Mouse (Mus musculus) forebrain, embryonic 15.5 days (tissue): Measurements from ENCODE around the gene Fnip1. TPM values are rescaled to one million over a fixed set of nuclear protein-coding genes. Genes with fewer than 3 reads are reported as not detected.

ENCODE experiments used
- ATAC-seq: fragments of 200-750 bp; cut with Nextera tagmentation; replicated peaks from 2 replicates; pipeline ENCODE4 v1.8.0; 2017; ENCODE audit warnings: mild to moderate bottlenecking, moderate TSS enrichment, moderate library complexity
- H3K27ac ChIP-seq: fragments of 300-500 bp; sonication (generic); replicated peaks from 2 replicates; pipeline ENCODE4 v1.5.1; 2015; ENCODE audit warnings: mild to moderate bottlenecking, inconsistent platforms
- H3K27me3 ChIP-seq: fragments of 300-500 bp; sonication (generic); 2 replicates; pipeline ENCODE4 v1.6.1; 2015; ENCODE audit warnings: inconsistent platforms
- H3K36me3 ChIP-seq: fragments of 300-500 bp; sonication (generic); 2 replicates; pipeline ENCODE4 v1.6.1; 2015; ENCODE audit warnings: mild to moderate bottlenecking, inconsistent platforms
- H3K4me1 ChIP-seq: fragments of 300-500 bp; sonication (generic); 2 replicates; pipeline ENCODE4 v1.6.1; 2015; ENCODE audit warnings: inconsistent platforms
- H3K4me2 ChIP-seq: fragments of 300-500 bp; sonication (generic); replicated peaks from 2 replicates; pipeline ENCODE4 v1.6.1; 2015; ENCODE audit warnings: mild to moderate bottlenecking, inconsistent platforms
- H3K4me3 ChIP-seq: fragments of 300-500 bp; sonication (generic); 2 replicates; pipeline ENCODE4 v1.5.1; 2015; ENCODE audit warnings: mild to moderate bottlenecking, inconsistent platforms
- H3K9ac ChIP-seq: fragments of 300-500 bp; sonication (generic); replicated peaks from 2 replicates; pipeline ENCODE4 v1.6.1; 2015; ENCODE audit warnings: mild to moderate bottlenecking, inconsistent platforms
- H3K9me3 ChIP-seq: fragments of 300-500 bp; sonication (generic); 2 replicates; pipeline ENCODE4 v1.6.1; 2016; ENCODE audit warnings: inconsistent platforms
- WGBS: fragments of 180-500 bp; shearing (Covaris S2); methylation state at CpG from one replicate; pipeline ENCODE4 v1.1.7; 2015; ENCODE audit warnings: mixed read lengths; 5-methylcytosine and 5-hydroxymethylcytosine counted together
- polyA plus RNA-seq: library from polyadenylated mRNA; unstranded; fragments of >200 nt; fragmentation: Nextera tagmentation; extraction: Ambion mirVana; gene quantifications from 2 replicates; pipeline ENCODE4 v1.2.1, GENCODE M21; 2015

Gene Fnip1
- polyA plus RNA-seq, 1 experiment from 2014 or later: 12.5 TPM

- H3K27ac ChIP-seq: no peak overlapping the region
- H3K4me3 ChIP-seq: no peak overlapping the region
- no peak overlapping the region for H3K9ac ChIP-seq
- peaks cover 13% of the 10 kb centered on the region; the same call in 1 of the 2 replicates for H3K36me3 ChIP-seq
- 0 out of 2 replicates have a peak, but pooled peaks cover 3% of the 10 kb centered on the region for H3K9me3 ChIP-seq
- H3K4me2 ChIP-seq: no peak overlapping the region
- WGBS: 95% methylated on average over 4 of the region's 4 CpGs
- H3K4me1 ChIP-seq: no peaks in the 10 kb centered on the region
- no peaks in the 10 kb centered on the region for H3K27me3 ChIP-seq
- ATAC-seq: no peak
These were observed 34.2 kb downstream of the Fnip1 start for GRCm38 (mm10) chr11:54472231-54472630.

DNA sequence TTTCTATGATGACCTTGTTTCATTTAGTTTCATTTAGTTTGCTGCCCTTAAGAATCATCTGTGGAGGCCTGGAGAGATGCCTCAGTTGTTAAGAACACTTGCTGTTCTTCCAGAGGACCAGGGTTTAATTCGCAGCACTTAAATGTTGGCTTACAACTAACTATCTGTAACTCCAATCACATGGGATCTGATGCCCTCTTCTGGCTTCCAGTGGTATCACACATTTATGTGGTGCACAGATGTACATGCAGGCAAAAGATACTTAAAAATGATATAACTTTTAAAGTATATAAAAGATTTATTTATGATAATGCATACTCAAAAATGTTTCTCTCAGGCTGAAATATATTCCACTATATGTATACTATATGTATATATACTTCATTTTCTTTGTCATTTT is 40.4 kb downstream of the Fnip1 start:
- Histone ChIP-seq H3K27ac (no peak overlapping the region), H3K4me2 (no peak overlapping the region), H3K9me3 (no peaks in the 10 kb centered on the region), H3K4me3 (no peak overlapping the region), H3K36me3 (peaks cover 12% of the 10 kb centered on the region), H3K9ac (no peak overlapping the region), H3K27me3 (no peaks in the 10 kb centered on the region), H3K4me1 (no peaks in the 10 kb centered on the region)
- ATAC-seq: no peak
- 84% methylated on average over 1 of the region's 1 CpGs for WGBS

DNA sequence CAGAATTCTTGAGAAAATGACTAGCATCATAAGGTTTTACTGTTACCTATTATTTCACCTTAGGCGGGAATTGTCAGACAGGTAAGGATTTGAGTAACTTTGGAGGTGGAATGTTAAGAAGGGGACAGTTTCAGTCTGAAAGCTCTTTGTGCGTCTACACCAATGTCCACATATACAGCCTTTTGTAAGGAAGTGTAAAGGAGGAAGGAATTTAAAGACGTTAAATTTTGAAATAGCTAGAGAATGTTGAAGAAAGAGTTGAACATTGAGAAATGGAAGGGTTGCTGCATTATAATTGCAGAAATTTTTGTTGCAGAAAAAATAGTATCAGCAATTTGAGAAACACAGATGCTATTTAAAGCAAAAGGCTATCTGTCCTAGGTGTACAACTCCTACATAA is 48.0 kb downstream of the Fnip1 start:
- H3K36me3 ChIP-seq: peaks cover 3% of the 10 kb centered on the region; the same call in 1 of the 2 replicates
- H3K9ac ChIP-seq: no peak overlapping the region
- no peaks in the 10 kb centered on the region for H3K27me3 ChIP-seq
- H3K4me2 ChIP-seq: no peak overlapping the region
- H3K27ac ChIP-seq: no peak overlapping the region
- no peak overlapping the region for H3K4me3 ChIP-seq
- WGBS: 93% methylated on average over 3 of the region's 3 CpGs
- ATAC-seq: no peak
- no peaks in the 10 kb centered on the region for H3K9me3 ChIP-seq
- H3K4me1 ChIP-seq: no peaks in the 10 kb centered on the region

GRCm38 (mm10) chr11:54491946-54492558 is 54.1 kb downstream of the Fnip1 start:
- Histone ChIP-seq H3K4me3 (no peak overlapping the region), H3K4me1 (no peaks in the 10 kb centered on the region), H3K9ac (no peak overlapping the region), H3K9me3 (no peaks in the 10 kb centered on the region), H3K36me3 (peaks cover 12% of the 10 kb centered on the region; the same call in 1 of the 2 replicates), H3K27ac (no peak overlapping the region), H3K4me2 (no peak overlapping the region), H3K27me3 (no peaks in the 10 kb centered on the region)
- 100% methylated on average over 1 of the region's 1 CpGs for WGBS
- no peak for ATAC-seq

DNA sequence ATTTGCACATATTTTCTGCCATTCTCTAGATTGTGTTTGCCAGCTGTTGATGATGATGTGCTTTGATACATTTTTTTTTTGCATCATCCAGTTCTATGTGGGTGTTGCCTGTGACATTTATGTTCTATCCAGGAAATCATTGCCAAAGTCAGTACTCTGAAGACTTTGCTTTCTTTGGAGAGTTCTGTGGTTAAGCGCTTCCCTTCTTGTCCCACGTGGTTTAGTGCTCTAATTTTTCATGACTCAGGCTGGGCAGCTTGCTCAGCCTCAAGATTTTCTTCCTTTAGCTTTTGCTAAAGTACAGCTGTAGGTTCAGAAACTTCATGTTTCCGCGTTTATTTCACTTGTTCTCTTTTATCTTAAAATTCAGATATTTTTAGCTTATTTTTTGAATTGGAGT is 54.6 kb downstream of the Fnip1 start:
- WGBS: 93% methylated on average over 4 of the region's 4 CpGs
- no peaks in the 10 kb centered on the region for H3K9me3 ChIP-seq
- peaks cover 12% of the 10 kb centered on the region; the same call in 1 of the 2 replicates for H3K36me3 ChIP-seq
- H3K27ac ChIP-seq: no peak overlapping the region
- no peak for ATAC-seq
- no peak overlapping the region for H3K4me2 ChIP-seq
- H3K27me3 ChIP-seq: no peaks in the 10 kb centered on the region
- H3K4me1 ChIP-seq: no peaks in the 10 kb centered on the region
- H3K4me3 ChIP-seq: no peak overlapping the region
- no peak overlapping the region for H3K9ac ChIP-seq

GRCm38 (mm10) chr11:54499838-54500237 is 61.8 kb downstream of the Fnip1 start:
- Histone ChIP-seq H3K27ac (no peak overlapping the region), H3K4me1 (no peaks in the 10 kb centered on the region), H3K36me3 (peaks cover 27% of the 10 kb centered on the region), H3K9me3 (no peaks in the 10 kb centered on the region), H3K4me2 (no peak overlapping the region), H3K9ac (no peak overlapping the region), H3K4me3 (no peak overlapping the region), H3K27me3 (no peaks in the 10 kb centered on the region)
- WGBS: 89% methylated on average over 5 of the region's 5 CpGs
- ATAC-seq: no peak

DNA sequence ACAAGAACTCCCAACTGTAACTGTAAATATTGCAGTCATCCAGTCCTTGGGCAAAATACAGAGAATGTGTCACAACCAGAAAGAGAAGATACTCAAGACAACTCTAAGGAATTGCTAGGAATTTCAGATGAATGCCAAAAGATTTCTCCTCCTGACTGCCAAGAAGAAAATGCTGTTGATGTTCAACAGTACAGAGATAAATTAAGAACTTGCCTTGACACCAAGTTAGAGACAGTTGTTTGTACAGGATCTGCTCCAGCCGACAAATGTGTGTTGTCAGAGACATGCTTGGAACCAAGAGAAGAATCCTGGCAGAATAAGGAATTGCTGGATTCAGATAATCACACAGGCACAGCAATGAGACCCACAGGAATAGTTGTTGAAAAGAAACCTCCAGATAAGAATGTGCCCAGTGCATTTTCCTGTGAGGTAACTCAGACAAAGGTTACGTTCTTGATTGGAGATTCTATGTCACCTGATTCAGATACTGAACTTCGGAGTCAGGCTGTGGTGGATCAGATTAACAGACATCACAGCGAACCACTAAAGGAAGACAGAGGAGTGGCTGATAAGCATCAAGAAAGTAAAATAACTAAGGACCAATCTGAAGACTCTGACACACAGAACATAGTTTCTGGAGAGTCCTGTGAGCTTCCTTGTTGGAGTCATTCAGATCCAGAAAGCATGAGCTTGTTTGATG is 64.7 kb downstream of the Fnip1 start:
- 94% methylated on average over 4 of the region's 4 CpGs for WGBS
- H3K4me1 ChIP-seq: no peaks in the 10 kb centered on the region
- peaks cover 31% of the 10 kb centered on the region for H3K36me3 ChIP-seq

DNA sequence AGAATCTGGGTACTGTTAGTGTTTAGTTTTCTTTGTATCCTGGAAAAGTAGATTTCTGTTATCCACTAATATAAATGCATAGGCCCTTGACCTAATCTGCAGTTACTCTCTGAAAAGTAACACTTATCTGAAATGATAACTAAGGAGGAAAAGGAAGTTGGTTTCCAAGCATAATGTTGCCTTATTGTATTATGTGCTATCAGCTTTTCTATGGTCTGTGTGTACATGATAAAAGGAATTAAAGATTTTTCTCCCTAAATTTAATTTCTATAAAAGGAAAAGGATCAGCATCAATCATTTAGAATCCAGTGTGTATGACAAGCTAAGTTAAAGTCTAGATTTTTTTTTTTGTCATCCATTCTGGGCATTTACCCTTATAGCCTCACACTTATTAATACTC is 75.6 kb downstream of the Fnip1 start:
- Histone ChIP-seq H3K9ac (no peak overlapping the region), H3K27me3 (no peaks in the 10 kb centered on the region), H3K27ac (no peak overlapping the region), H3K4me1 (no peaks in the 10 kb centered on the region), H3K4me2 (no peak overlapping the region), H3K36me3 (peaks cover 16% of the 10 kb centered on the region), H3K4me3 (no peak overlapping the region), H3K9me3 (no peaks in the 10 kb centered on the region)
- no peak for ATAC-seq

More for the DNA sequence above, 64.7 kb downstream of the Fnip1 start:
- Histone ChIP-seq H3K27me3 (no peaks in the 10 kb centered on the region), H3K4me3 (no peak overlapping the region), H3K27ac (no peak overlapping the region), H3K9ac (no peak overlapping the region), H3K9me3 (no peaks in the 10 kb centered on the region), H3K4me2 (no peak overlapping the region)
- ATAC-seq: no peak

DNA sequence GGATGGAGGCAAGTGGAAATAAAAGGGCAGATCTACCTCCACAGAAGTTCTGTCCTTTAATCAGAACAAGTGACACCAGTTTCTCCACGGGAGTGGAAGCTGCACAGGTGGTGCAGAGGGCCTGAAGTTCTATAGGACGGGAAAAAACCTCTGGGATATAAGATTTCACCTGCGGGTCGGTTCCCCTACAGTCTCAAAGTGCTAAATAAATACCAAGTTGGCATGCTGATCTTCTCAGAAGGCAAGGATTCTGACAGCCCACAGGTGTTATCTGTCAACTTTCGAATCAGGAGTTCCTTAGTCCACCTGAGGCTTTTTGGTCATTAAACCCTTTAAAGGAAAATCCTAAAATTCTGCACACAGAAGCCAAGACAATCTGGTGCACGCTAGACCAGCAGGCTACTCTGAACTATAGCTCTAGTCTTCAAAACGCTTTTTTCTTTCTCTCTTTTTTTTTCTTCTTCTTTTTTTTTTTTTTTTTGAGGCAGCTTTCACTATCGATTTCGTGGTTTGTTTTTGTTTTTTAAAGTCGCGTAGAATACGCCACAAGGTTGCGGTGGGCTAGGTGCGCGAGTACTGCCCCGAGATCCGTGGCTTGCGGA is 84.0 kb downstream of the Fnip1 start:
- no peaks in the 10 kb centered on the region for H3K36me3 ChIP-seq
- ATAC-seq: 0 out of 2 replicates have a peak, but pooled peaks have one; percentile 5
- no peaks in the 10 kb centered on the region for H3K27me3 ChIP-seq
- peaks cover 28% of the 10 kb centered on the region for H3K4me1 ChIP-seq
- peak overlapping the region; percentile 96 for H3K27ac ChIP-seq
- no peaks in the 10 kb centered on the region for H3K9me3 ChIP-seq
- H3K9ac ChIP-seq: peak overlapping the region; percentile 69
- peak overlapping the region; percentile 83 for H3K4me3 ChIP-seq
- under 1% methylated on average over 18 of the region's 18 CpGs for WGBS
- peak overlapping the region; percentile 66 for H3K4me2 ChIP-seq

DNA sequence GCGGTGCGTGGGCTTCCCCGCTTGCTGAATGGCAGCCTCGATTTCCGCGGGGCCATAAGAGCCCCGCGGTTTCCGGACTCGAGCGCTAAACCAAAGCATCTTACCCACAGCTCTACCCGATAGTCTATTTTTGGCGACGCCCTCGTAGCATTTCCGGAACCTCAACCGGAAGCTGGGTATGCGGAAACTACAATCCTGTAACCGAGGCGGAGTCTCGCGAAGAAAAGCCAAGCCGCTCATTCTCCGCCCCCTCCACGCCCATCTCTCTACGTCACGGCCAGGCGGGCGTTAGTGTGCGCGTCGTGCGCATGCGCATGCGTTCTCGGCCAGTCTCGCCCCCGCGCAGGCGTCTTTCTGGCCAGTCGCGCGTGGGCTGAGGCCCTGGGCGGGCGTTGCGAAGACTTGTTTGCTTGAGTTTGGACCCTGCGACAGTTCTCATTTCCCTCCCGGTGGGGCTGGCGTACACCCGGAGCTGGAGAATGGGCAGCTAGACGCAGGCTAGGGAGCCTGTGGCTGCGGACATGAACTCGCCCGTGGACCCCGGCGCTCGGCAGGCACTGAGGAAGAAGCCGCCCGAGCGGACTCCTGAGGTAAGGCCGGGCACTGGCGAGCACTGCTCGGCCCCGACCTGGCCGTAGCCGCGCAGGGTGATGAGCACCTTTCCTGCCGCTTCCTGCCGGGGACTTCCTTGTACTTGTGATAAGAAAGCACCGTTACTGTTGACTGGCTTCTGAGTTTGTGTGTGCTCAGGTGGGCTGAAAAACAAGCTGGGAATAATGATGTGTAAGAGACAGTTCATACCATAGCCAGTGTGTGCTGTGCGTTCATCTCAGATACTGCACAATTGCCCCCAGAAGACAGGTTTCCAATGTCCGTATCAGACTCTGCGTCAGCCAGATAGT is 84.8 kb downstream of the Fnip1 start, which contains the start of gene Rapgef6:
Rapgef6 (plus strand) TSS at position 319 of the 902 bp plus-strand sequence.
- Histone ChIP-seq H3K4me3 (peak within 1 kb of the TSS; percentile 83), H3K27ac (peak within 1 kb of the TSS; percentile 96), H3K9me3 (no peaks in the 10 kb centered on the region), H3K27me3 (no peaks in the 10 kb centered on the region), H3K9ac (peak within 1 kb of the TSS; percentile 85), H3K4me1 (peaks cover 28% of the 10 kb centered on the region), H3K4me2 (peak within 1 kb of the TSS; percentile 68), H3K36me3 (no peaks in the 10 kb centered on the region)
- ATAC-seq: peak; percentile 97
- under 1% methylated on average over 73 of the region's 73 CpGs for WGBS

DNA sequence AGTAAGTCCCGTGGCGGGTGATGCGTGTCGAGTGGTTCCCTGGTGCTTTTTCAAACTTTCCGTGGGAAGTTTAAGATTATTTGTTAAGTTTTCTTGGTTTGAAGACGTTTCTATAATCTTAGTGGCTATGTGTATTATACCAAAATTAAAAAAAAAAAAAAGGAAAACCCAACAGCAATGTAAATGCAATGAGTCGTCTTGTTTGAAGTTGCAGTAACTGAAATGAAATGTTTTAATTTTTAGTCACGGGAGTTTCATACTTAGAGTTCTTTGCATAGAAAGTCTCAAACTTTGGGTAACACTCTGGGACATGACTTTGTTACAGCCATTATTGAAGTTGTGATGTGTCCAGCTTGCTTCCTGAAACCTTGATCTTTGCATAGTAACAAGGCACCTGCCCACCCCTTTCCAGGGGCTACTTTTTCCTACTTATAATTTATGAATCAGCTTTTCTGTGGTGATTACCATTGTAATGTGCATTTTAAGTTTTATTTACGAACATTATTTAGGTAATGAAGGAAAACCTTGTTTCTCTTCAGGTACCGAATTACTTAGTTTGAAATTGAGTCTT is 85.5 kb downstream of the Fnip1 start:
- Histone ChIP-seq H3K27ac (peak overlapping the region; percentile 82; the same call in 1 of the 2 replicates), H3K9ac (peak overlapping the region; percentile 85), H3K4me2 (peak overlapping the region; percentile 68), H3K27me3 (no peaks in the 10 kb centered on the region), H3K4me1 (peaks cover 28% of the 10 kb centered on the region), H3K36me3 (no peaks in the 10 kb centered on the region), H3K4me3 (peak overlapping the region; percentile 83), H3K9me3 (no peaks in the 10 kb centered on the region)
- no peak for ATAC-seq
- 16% methylated on average over 10 of the region's 10 CpGs for WGBS
